Mouse (Mus musculus) c-Kit-negative CD71-positive TER-119-positive erythroid progenitor cells, embryonic 14.5 days (primary cell): ENCODE data around the gene Ttc24.

Source experiments
- DNase-seq: peaks from one replicate; pipeline ENCODE4 v3.0.0-alpha.2; 2013; ENCODE audit warnings: low read depth, low spot score

The Ttc24 gene

DNA sequence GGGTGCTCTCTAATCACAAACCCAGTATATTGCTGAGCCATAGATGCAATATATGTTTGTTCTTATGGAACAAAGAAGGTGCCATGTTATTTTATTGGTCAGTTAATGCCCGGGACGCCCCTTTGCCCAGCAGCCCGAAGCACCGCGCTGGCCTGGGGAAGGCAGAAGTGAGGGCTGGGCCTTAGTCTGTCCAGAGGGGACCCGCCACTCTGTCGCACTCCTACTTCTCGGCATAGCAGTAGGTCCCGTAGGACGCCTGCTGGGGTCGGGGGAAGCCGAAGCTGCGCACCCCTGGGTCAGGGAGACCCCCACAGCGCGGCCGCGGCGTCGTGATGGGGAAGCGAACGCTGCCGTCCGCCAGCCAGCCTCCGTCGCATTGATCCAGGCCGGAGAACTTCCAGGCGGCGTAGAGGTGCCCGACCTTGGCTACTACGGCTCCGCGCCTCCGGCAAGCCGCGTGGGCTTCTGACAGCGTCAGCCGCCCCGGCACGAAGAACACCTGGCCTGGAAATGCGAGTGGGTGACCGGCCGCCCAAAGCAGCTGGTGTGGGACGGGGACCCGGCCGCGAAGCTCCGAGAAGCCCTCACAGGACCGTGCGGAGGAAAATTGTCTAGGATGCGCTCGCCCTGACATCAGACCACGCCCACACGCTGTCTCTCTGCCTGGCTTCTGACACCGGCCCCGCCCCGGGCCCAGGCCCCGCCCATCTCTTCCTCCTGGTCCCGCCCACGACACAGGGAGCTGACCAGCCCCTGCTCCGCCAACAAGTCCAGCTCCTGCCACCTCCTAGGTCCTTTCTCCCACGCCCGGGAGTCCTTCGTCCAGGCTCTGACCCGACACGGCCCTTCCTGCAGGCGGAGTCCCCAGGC is 55.5 kb downstream of the Ttc24 start:
- DNase-seq: peak; percentile 53
